ENCODE assay signal across 12 mouse cellular contexts in the genomic region with DNA sequence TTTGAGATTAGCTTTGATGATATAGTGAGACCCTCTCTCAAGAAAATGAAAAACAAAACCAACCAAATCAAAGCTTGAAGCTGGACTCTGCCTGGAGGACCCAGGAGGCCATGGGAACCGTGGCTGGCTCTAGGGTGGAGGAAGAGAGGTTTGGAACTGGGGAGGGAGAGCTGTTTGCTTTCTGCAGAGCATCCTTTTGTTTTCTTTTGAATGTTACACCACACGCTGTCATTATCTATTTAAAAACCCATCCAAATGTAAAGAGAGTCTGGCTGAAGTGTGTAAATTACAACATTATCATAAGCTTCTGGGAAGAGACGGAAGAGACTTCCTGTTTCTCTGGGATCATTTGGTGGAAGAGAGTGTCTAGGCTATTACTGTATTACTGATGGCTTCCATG. TPM values are rescaled to one million over a fixed set of nuclear protein-coding genes. Genes with fewer than 3 reads are reported as not detected.
DNase-seq lines count a peak whose midpoint lies in the region; ATAC-seq and TF ChIP-seq lines count a peak whose summit lies in the region.
"Had no signal": no experiment of that assay in that cellular context is flagged by ENCODE, and none has a peak within 500 bp of the region (broad histone marks: within the 10 kb centered on the region; RNA-seq: fewer than 3 reads in every experiment).

No protein-coding gene starts in this region.

- 66% methylated on average over 3 of the region's 3 CpGs for WGBS in hindbrain, embryonic 10.5 days
- 64% methylated on average over 3 of the region's 3 CpGs for WGBS in hindbrain, embryonic 12.5 days
- 74% methylated on average over 3 of the region's 3 CpGs for WGBS in midbrain, embryonic 10.5 days
- 47% methylated on average over 3 of the region's 3 CpGs for WGBS in midbrain, embryonic 13.5 days
- 43% methylated on average over 3 of the region's 3 CpGs for WGBS in intestine, postnatal 0 days
- 48% methylated on average over 3 of the region's 3 CpGs for WGBS in stomach, postnatal 0 days

- TF ChIP-seq CTCF in intestine, postnatal 0 days (IDR thresholded peaks at IDR 0.05; ENCODE audit: low read depth): no peak
- TF ChIP-seq CTCF in stomach, postnatal 0 days (IDR thresholded peaks at IDR 0.05; ENCODE audit: low read depth): no peak

- H3K4me1 ChIP-seq in hindbrain, embryonic 10.5 days (replicated peaks): peaks cover 40% of the 10 kb centered on the region
- peaks cover 11% of the 10 kb centered on the region for H3K4me1 ChIP-seq in hindbrain, embryonic 12.5 days
- peaks cover 17% of the 10 kb centered on the region for H3K4me1 ChIP-seq in midbrain, embryonic 10.5 days
- 0 out of 2 replicates have a peak, but pooled peaks cover 4% of the 10 kb centered on the region for H3K4me1 ChIP-seq in midbrain, embryonic 13.5 days (replicated peaks)
- H3K4me1 ChIP-seq in intestine, postnatal 0 days (replicated peaks; ENCODE audit: control insufficient read depth, insufficient read depth, low read length): peaks cover 43% of the 10 kb centered on the region
- H3K4me1 ChIP-seq in stomach, postnatal 0 days (replicated peaks; ENCODE audit: control insufficient read depth, insufficient read depth): peaks cover 26% of the 10 kb centered on the region
- H3K4me1 ChIP-seq: midbrain, embryonic 15.5 days had no signal

- no peaks in the 10 kb centered on the region for H3K9me3 ChIP-seq in hindbrain, embryonic 10.5 days
- H3K9me3 ChIP-seq in hindbrain, embryonic 12.5 days (replicated peaks): no peaks in the 10 kb centered on the region
- H3K9me3 ChIP-seq in midbrain, embryonic 10.5 days (replicated peaks): no peaks in the 10 kb centered on the region
- H3K9me3 ChIP-seq in midbrain, embryonic 13.5 days: no peaks in the 10 kb centered on the region
- no peaks in the 10 kb centered on the region for H3K9me3 ChIP-seq in intestine, postnatal 0 days (ENCODE audit: control insufficient read depth)
- H3K9me3 ChIP-seq in stomach, postnatal 0 days (ENCODE audit: control insufficient read depth, low read length): no peaks in the 10 kb centered on the region
- H3K9me3 ChIP-seq: limb, embryonic 15.5 days; midbrain, embryonic 15.5 days had no signal

- 0 out of 2 replicates have a peak overlapping the region, but pooled peaks have one; percentile 13 for H3K27ac ChIP-seq in hindbrain, embryonic 10.5 days
- no peak overlapping the region for H3K27ac ChIP-seq in hindbrain, embryonic 12.5 days
- 0 out of 2 replicates have a peak overlapping the region, but pooled peaks have one; percentile 20 for H3K27ac ChIP-seq in midbrain, embryonic 10.5 days (replicated peaks)
- H3K27ac ChIP-seq in midbrain, embryonic 13.5 days: no peak overlapping the region
- H3K27ac ChIP-seq in intestine, postnatal 0 days (ENCODE audit: low read depth, low read length): peak overlapping the region; percentile 78; the same call in 1 of the 2 replicates
- peak overlapping the region; percentile 90 for H3K27ac ChIP-seq in stomach, postnatal 0 days (replicated peaks)
- H3K27ac ChIP-seq: limb, embryonic 15.5 days; midbrain, embryonic 15.5 days had no signal

- no peak overlapping the region for H3K4me2 ChIP-seq in hindbrain, embryonic 12.5 days (replicated peaks)
- no peak overlapping the region for H3K4me2 ChIP-seq in midbrain, embryonic 13.5 days (replicated peaks)
- H3K4me2 ChIP-seq in intestine, postnatal 0 days (replicated peaks; ENCODE audit: low read depth): no peak overlapping the region
- no peak overlapping the region for H3K4me2 ChIP-seq in stomach, postnatal 0 days (replicated peaks; ENCODE audit: low read depth)
- H3K4me2 ChIP-seq: limb, embryonic 15.5 days; midbrain, embryonic 15.5 days had no signal

- no peak overlapping the region for H3K9ac ChIP-seq in hindbrain, embryonic 12.5 days
- no peak overlapping the region for H3K9ac ChIP-seq in midbrain, embryonic 13.5 days (replicated peaks)
- H3K9ac ChIP-seq in intestine, postnatal 0 days (ENCODE audit: low read depth, low read length): no peak overlapping the region
- no peak overlapping the region for H3K9ac ChIP-seq in stomach, postnatal 0 days (ENCODE audit: low read length)
- H3K9ac ChIP-seq: limb, embryonic 15.5 days; midbrain, embryonic 15.5 days had no signal

- H3K27me3 ChIP-seq in hindbrain, embryonic 10.5 days (ENCODE audit: insufficient read depth, poor library complexity, severe bottlenecking): no peaks in the 10 kb centered on the region
- H3K27me3 ChIP-seq in hindbrain, embryonic 12.5 days: no peaks in the 10 kb centered on the region
- no peaks in the 10 kb centered on the region for H3K27me3 ChIP-seq in midbrain, embryonic 10.5 days (ENCODE audit: low read depth, poor library complexity, severe bottlenecking)
- H3K27me3 ChIP-seq in midbrain, embryonic 13.5 days: no peaks in the 10 kb centered on the region
- no peaks in the 10 kb centered on the region for H3K27me3 ChIP-seq in intestine, postnatal 0 days (replicated peaks; ENCODE audit: control insufficient read depth, insufficient read depth, low read length)
- no peaks in the 10 kb centered on the region for H3K27me3 ChIP-seq in stomach, postnatal 0 days (ENCODE audit: control insufficient read depth, insufficient read depth, low read length)
- H3K27me3 ChIP-seq: limb, embryonic 15.5 days; midbrain, embryonic 15.5 days had no signal

- no peak overlapping the region for H3K4me3 ChIP-seq in hindbrain, embryonic 10.5 days
- no peak overlapping the region for H3K4me3 ChIP-seq in hindbrain, embryonic 12.5 days
- no peak overlapping the region for H3K4me3 ChIP-seq in midbrain, embryonic 10.5 days
- H3K4me3 ChIP-seq in midbrain, embryonic 13.5 days (replicated peaks): no peak overlapping the region
- H3K4me3 ChIP-seq in intestine, postnatal 0 days (ENCODE audit: low read depth, low read length): no peak overlapping the region
- no peak overlapping the region for H3K4me3 ChIP-seq in stomach, postnatal 0 days (ENCODE audit: low read depth, low read length)
- H3K4me3 ChIP-seq: limb, embryonic 15.5 days; midbrain, embryonic 15.5 days had no signal

- no peaks in the 10 kb centered on the region for H3K36me3 ChIP-seq in hindbrain, embryonic 10.5 days
- no peaks in the 10 kb centered on the region for H3K36me3 ChIP-seq in hindbrain, embryonic 12.5 days
- no peaks in the 10 kb centered on the region for H3K36me3 ChIP-seq in midbrain, embryonic 10.5 days
- no peaks in the 10 kb centered on the region for H3K36me3 ChIP-seq in midbrain, embryonic 13.5 days
- H3K36me3 ChIP-seq in intestine, postnatal 0 days (ENCODE audit: control insufficient read depth, insufficient read depth): no peaks in the 10 kb centered on the region
- H3K36me3 ChIP-seq in stomach, postnatal 0 days (ENCODE audit: control insufficient read depth, insufficient read depth, low read length): no peaks in the 10 kb centered on the region
- H3K36me3 ChIP-seq: limb, embryonic 15.5 days; midbrain, embryonic 15.5 days had no signal

- ATAC-seq in hindbrain, embryonic 12.5 days (ENCODE audit: low FRiP score): no peak
- no peak for ATAC-seq in midbrain, embryonic 13.5 days
- ATAC-seq in intestine, postnatal 0 days: no peak
- ATAC-seq in stomach, postnatal 0 days (ENCODE audit: low FRiP score, low TSS enrichment): no peak
- ATAC-seq: midbrain, embryonic 15.5 days had no signal

- no peak for DNase-seq in hindbrain, embryonic 10.5 days (ENCODE audit: low spot score)
- DNase-seq in midbrain, embryonic 10.5 days (ENCODE audit: low spot score): no peak
- DNase-seq in stomach, postnatal 0 days (ENCODE audit: low spot score): no peak
- DNase-seq in adipocyte (ENCODE audit: low spot score): no peak
- DNase-seq in frontal cortex, postnatal 36 days (ENCODE audit: low spot score in 2 of 2): no peak
- DNase-seq: cerebellum, postnatal 25 days; layer of hippocampus, postnatal 36 days had no signal

- TF ChIP-seq EP300 in stomach, postnatal 0 days (optimal IDR thresholded peaks at IDR 0.05): no peak

RNA-seq across cellular contexts. Expression of a gene that starts 43.1 kb away (rescaled TPM):
- polyA plus RNA-seq in hindbrain, embryonic 10.5 days (2016; fragmentation: Nextera tagmentation; extraction: Ambion mirVana): 24.1 and 27.6 TPM in 2 replicates
- polyA plus RNA-seq in hindbrain, embryonic 12.5 days (2016; fragmentation: Nextera tagmentation; extraction: Ambion mirVana): 23.7 and 26.0 TPM in 2 replicates
- 23.1 and 24.9 TPM in 2 replicates for polyA plus RNA-seq in midbrain, embryonic 10.5 days (2016; fragmentation: Nextera tagmentation; extraction: Ambion mirVana)
- 5.5 and 7.3 TPM in 2 replicates for polyA plus RNA-seq in midbrain, embryonic 13.5 days (2015; fragmentation: Nextera tagmentation; extraction: Ambion mirVana)
- 28.7 and 29.3 TPM in 2 replicates for polyA plus RNA-seq in intestine, postnatal 0 days (2015; fragmentation: Nextera tagmentation; extraction: Ambion mirVana)
- polyA plus RNA-seq in stomach, postnatal 0 days (2015; fragmentation: Nextera tagmentation; extraction: Ambion mirVana): 32.2 and 36.8 TPM in 2 replicates

Comparison
In these comparisons a context has a peak if more than half of its experiments do, and no peak if none do; other contexts are left out.
1. H3K27ac ChIP-seq: peak in hindbrain, embryonic 10.5 days (single experiment), midbrain, embryonic 10.5 days (single experiment), intestine, postnatal 0 days (single experiment) and stomach, postnatal 0 days (single experiment); none in hindbrain, embryonic 12.5 days (single experiment) and midbrain, embryonic 13.5 days (single experiment).